Mouse (Mus musculus): ENCODE data around the gene Ulk4. TPM values are rescaled to one million over a fixed set of nuclear protein-coding genes. Genes with fewer than 3 reads are reported as not detected.
"Not testable (repeated sequence)": the region's sequence is repeated elsewhere in the genome, so short reads cannot be mapped to it uniquely, and the experiment has no call there.

The Ulk4 gene
- polyA plus RNA-seq, 1 experiment from 2014 or later: 153 TPM

DNA sequence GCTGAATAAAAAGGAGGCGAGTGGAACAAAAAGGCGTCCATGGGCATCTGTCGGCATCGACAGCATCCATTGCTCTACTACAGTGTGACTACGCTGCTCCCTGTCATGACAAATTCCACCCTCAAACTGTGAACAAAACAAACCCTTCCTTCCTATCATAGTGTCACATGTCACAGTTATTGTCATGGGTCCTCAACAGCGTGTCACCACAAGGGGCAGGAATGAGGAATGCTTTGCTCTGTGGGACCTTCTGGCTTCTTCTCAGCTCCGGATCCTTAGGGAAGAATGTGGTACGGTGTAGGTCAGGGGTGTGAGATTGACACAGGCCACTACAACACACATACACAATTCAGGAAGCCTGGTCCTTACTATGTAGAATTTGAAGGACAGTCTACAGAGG, 218.5 kb downstream of the Ulk4 start:
- 89% methylated on average over 8 of the region's 8 CpGs for WGBS
- no peak overlapping the region for H3K27ac ChIP-seq (ENCODE audit: low read depth, low read length)

DNA sequence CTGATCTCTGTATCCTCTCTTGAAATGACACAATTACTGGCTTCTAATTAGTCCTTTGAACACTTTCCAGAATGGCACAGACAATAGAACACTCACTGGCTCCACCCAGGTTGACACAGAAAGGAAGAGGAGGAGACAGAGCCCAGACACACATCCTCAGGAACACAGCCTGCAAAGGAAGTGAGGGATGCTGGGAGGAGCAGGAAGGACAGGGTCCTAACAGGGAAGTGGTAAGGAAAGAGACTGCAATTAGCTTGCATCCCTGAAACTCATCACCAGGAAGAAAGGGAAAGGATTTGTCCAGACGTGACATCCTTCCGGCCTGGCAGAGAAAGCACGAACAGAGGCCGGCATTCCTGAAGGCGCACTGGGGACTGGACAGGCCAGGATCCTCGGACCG, 218.9 kb downstream of the Ulk4 start:
- no peak overlapping the region for H3K27ac ChIP-seq (ENCODE audit: low read depth, low read length)
- no peak for DNase-seq (ENCODE audit: low spot score)
- no peaks in the 10 kb centered on the region for H3K36me3 ChIP-seq (ENCODE audit: control insufficient read depth, insufficient read depth, low read length)
- no peak overlapping the region for H3K4me3 ChIP-seq (ENCODE audit: low read depth, low read length)
- no peak overlapping the region for H3K4me2 ChIP-seq (ENCODE audit: low read depth)
- 84% methylated on average over 7 of the region's 7 CpGs for WGBS
- H3K4me1 ChIP-seq (ENCODE audit: control insufficient read depth, insufficient read depth, low read length): peaks cover 15% of the 10 kb centered on the region
- no peaks in the 10 kb centered on the region for H3K27me3 ChIP-seq (ENCODE audit: control insufficient read depth, insufficient read depth, low read length)
- no peak for ATAC-seq (ENCODE audit: insufficient read depth, low FRiP score, low TSS enrichment)
- H3K9me3 ChIP-seq (ENCODE audit: control insufficient read depth, low read length): no peaks in the 10 kb centered on the region
- H3K9ac ChIP-seq (ENCODE audit: low read length): no peak overlapping the region

More for the DNA sequence above, 218.5 kb downstream of the Ulk4 start:
- Histone ChIP-seq H3K4me2 (ENCODE audit: low read depth) (no peak overlapping the region), H3K9me3 (ENCODE audit: control insufficient read depth, low read length) (no peaks in the 10 kb centered on the region), H3K4me3 (ENCODE audit: low read depth, low read length) (no peak overlapping the region), H3K9ac (ENCODE audit: low read length) (no peak overlapping the region), H3K4me1 (ENCODE audit: control insufficient read depth, insufficient read depth, low read length) (peaks cover 17% of the 10 kb centered on the region), H3K27me3 (ENCODE audit: control insufficient read depth, insufficient read depth, low read length) (no peaks in the 10 kb centered on the region), H3K36me3 (ENCODE audit: control insufficient read depth, insufficient read depth, low read length) (no peaks in the 10 kb centered on the region)
- DNase-seq (ENCODE audit: low spot score): no peak
- ATAC-seq (ENCODE audit: insufficient read depth, low FRiP score, low TSS enrichment): no peak

DNA sequence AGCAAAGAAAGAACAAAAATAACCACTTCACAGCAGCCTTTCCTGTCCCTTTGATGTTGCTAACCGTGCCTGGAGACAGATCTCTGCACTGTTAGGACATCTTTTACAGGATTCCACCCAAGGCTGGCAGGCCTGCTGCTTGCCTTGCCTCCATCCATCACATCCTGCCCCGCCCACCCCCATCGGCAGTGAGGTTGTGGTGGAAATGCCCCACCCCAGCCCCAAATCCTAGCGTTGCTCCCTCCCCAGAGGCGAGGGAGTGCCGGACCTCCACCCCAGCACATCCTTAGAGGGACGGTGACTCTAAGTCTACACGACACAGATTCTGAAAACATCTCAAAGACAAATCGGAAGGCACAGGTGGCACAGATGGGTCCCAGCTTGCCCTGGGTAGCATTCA, 219.6 kb downstream of the Ulk4 start:
- WGBS: 38% methylated on average over 9 of the region's 9 CpGs
- H3K9me3 ChIP-seq (ENCODE audit: control insufficient read depth, low read length): no peaks in the 10 kb centered on the region
- H3K36me3 ChIP-seq (ENCODE audit: control insufficient read depth, insufficient read depth, low read length): no peaks in the 10 kb centered on the region
- no peak overlapping the region for H3K4me2 ChIP-seq (ENCODE audit: low read depth)
- no peak overlapping the region for H3K4me3 ChIP-seq (ENCODE audit: low read depth, low read length)
- H3K27ac ChIP-seq (ENCODE audit: low read depth, low read length): no peak overlapping the region
- ATAC-seq (ENCODE audit: insufficient read depth, low FRiP score, low TSS enrichment) (no peak), DNase-seq (ENCODE audit: low spot score) (no peak)
- H3K27me3 ChIP-seq (ENCODE audit: control insufficient read depth, insufficient read depth, low read length): no peaks in the 10 kb centered on the region
- peaks cover 8% of the 10 kb centered on the region for H3K4me1 ChIP-seq (ENCODE audit: control insufficient read depth, insufficient read depth, low read length)
- no peak overlapping the region for H3K9ac ChIP-seq (ENCODE audit: low read length)

DNA sequence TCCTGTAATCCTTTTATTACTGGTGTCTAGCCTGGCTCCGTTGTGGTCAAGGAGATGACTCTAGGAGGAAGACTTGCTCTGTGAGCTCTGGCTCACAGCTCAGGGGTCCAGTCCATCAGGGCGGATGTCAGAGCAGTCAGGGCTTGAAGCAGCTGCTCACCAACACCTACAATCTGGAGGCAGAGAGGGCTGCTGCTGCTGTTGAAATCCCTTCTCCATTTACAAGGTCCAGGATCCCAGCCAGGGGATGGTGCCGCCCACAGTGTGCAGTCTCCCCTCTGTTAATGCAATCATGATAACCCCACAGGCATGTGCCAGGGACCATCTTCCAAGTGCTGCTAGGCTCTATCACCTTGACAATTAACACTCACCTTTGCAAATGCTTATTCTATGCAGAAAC, 220.5 kb downstream of the Ulk4 start:
- 86% methylated on average over 3 of the region's 3 CpGs for WGBS
- no peak for DNase-seq (ENCODE audit: low spot score)
- no peak overlapping the region for H3K9ac ChIP-seq (ENCODE audit: low read length)

DNA sequence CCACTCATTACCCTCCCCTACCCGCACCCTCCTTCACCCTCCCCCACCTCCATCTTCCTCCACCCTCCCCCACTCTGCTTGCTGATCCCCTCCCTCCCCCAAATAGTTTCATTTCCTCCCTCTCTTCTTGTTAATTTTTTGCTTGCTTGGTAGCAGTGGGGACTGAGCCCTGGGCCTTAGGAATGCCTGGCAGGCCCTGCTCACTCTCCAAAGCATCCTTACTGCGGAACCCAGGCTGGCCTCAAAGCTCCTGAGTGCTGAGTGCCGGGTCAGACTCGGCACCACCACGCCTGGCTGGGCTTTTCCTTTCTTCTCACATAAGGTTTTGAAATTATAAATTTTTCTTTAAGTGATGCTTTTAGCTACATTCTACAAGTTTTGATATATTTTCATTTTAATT, 221.0 kb downstream of the Ulk4 start:
- Histone ChIP-seq H3K36me3 (ENCODE audit: control insufficient read depth, insufficient read depth, low read length) (no peaks in the 10 kb centered on the region), H3K27ac (ENCODE audit: low read depth, low read length) (no peak overlapping the region), H3K4me2 (ENCODE audit: low read depth) (no peak overlapping the region), H3K9me3 (ENCODE audit: control insufficient read depth, low read length) (no peaks in the 10 kb centered on the region), H3K4me1 (ENCODE audit: control insufficient read depth, insufficient read depth, low read length) (no peaks in the 10 kb centered on the region), H3K4me3 (ENCODE audit: low read depth, low read length) (no peak overlapping the region), H3K27me3 (ENCODE audit: control insufficient read depth, insufficient read depth, low read length) (no peaks in the 10 kb centered on the region), H3K9ac (ENCODE audit: low read length) (no peak overlapping the region)
- 90% methylated on average over 5 of the region's 5 CpGs for WGBS
- no peak for ATAC-seq (ENCODE audit: insufficient read depth, low FRiP score, low TSS enrichment)
- DNase-seq (ENCODE audit: low spot score): no peak

More for the DNA sequence above, 220.5 kb downstream of the Ulk4 start:
- no peaks in the 10 kb centered on the region for H3K9me3 ChIP-seq (ENCODE audit: control insufficient read depth, low read length)
- no peak overlapping the region for H3K27ac ChIP-seq (ENCODE audit: low read depth, low read length)
- no peak overlapping the region for H3K4me3 ChIP-seq (ENCODE audit: low read depth, low read length)
- no peak for ATAC-seq (ENCODE audit: insufficient read depth, low FRiP score, low TSS enrichment)
- H3K27me3 ChIP-seq (ENCODE audit: control insufficient read depth, insufficient read depth, low read length): no peaks in the 10 kb centered on the region
- no peaks in the 10 kb centered on the region for H3K36me3 ChIP-seq (ENCODE audit: control insufficient read depth, insufficient read depth, low read length)
- no peaks in the 10 kb centered on the region; the same call in 1 of the 2 replicates for H3K4me1 ChIP-seq (ENCODE audit: control insufficient read depth, insufficient read depth, low read length)
- no peak overlapping the region for H3K4me2 ChIP-seq (ENCODE audit: low read depth)

DNA sequence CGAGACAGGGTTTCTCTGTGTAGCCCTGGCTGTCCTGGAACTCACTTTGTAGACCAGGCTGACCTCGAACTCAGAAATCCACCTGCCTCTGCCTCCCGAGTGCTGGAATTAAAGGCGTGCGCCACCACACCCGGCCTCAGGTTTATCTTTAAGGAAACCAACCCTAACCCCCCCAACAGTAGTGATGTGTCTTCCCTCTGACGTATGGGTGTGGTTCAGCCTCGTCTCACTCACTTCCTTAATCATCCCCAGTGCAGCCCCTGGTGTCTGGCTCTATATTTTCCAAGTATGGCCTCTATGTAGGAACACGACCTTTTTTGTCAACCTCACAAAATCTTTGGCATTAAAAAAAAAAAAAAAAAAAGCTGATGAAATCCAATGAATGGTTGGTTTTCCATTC, 231.3 kb downstream of the Ulk4 start:
- not testable (repeated sequence) for H3K4me2 ChIP-seq (ENCODE audit: low read depth); H3K36me3 ChIP-seq (ENCODE audit: control insufficient read depth, insufficient read depth, low read length); H3K4me3 ChIP-seq (ENCODE audit: low read depth, low read length); H3K27me3 ChIP-seq (ENCODE audit: control insufficient read depth, insufficient read depth, low read length); H3K9ac ChIP-seq (ENCODE audit: low read length); H3K27ac ChIP-seq (ENCODE audit: low read depth, low read length); ATAC-seq (ENCODE audit: insufficient read depth, low FRiP score, low TSS enrichment); H3K4me1 ChIP-seq (ENCODE audit: control insufficient read depth, insufficient read depth, low read length); DNase-seq (ENCODE audit: low spot score); H3K9me3 ChIP-seq (ENCODE audit: control insufficient read depth, low read length)
- WGBS: 80% methylated on average over 9 of the region's 9 CpGs

DNA sequence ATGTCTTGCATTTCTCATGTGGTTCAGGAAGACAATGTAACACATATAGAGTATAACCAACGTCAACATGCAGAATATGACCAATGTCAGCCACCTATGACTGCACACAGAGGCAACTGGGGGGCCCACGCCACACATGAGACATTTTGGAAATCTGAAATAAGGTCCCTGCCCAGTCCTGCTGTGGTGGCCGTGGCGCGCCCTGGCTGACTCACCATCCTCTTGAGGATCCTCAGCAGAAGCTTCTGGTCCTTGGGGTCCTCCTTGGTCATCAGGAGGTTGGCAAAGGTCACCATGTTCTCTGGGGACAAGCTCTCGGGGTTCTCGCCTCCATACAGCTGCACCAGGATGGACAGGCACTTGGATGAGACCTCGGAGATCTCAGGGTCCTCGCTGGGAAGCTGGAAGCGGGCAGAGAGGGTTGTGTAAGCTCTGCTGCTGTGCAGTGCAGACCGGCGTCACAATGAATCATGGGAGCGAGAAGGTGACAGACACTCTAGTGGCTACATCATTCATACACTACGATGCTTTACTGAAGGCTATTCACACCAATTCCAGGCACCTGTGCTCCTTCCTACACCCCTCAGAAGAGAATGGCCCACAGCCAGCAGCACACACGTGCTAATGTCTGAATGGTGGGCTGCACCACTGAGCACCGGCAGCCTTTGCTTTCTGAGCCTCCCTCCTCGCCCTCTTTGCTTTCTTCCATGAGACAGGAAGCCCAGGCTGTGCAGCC, 232.4 kb downstream of the Ulk4 start:
- Histone ChIP-seq H3K27me3 (ENCODE audit: control insufficient read depth, insufficient read depth, low read length) (no peaks in the 10 kb centered on the region), H3K4me1 (ENCODE audit: control insufficient read depth, insufficient read depth, low read length) (no peaks in the 10 kb centered on the region), H3K9ac (ENCODE audit: low read length) (no peak overlapping the region), H3K4me3 (ENCODE audit: low read depth, low read length) (no peak overlapping the region), H3K36me3 (ENCODE audit: control insufficient read depth, insufficient read depth, low read length) (no peaks in the 10 kb centered on the region), H3K4me2 (ENCODE audit: low read depth) (no peak overlapping the region), H3K27ac (ENCODE audit: low read depth, low read length) (no peak overlapping the region), H3K9me3 (ENCODE audit: control insufficient read depth, low read length) (no peaks in the 10 kb centered on the region)
- no peak for ATAC-seq (ENCODE audit: insufficient read depth, low FRiP score, low TSS enrichment)
- 79% methylated on average over 17 of the region's 17 CpGs for WGBS
- DNase-seq (ENCODE audit: low spot score): no peak

DNA sequence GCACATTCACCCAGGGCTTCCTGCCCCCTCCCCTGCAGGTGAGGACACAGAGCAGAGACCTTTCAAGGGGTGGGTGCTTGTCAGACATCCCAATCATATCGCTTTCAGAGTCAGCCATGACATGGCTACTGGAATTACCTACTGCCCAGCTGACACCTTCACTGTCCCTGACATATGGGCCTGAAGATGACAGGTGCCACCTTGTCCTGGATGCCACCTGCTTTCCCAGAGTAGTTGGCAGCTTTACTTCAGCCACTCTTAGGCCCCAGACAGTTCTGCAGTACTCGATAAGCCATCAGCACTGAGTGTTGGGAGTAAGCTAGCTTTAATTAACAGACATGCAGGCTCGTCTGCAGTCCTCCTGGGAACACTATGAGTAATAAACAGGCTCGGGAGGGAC, 234.0 kb downstream of the Ulk4 start:
- H3K9me3 ChIP-seq (ENCODE audit: control insufficient read depth, low read length): no peaks in the 10 kb centered on the region
- DNase-seq (ENCODE audit: low spot score): no peak

DNA sequence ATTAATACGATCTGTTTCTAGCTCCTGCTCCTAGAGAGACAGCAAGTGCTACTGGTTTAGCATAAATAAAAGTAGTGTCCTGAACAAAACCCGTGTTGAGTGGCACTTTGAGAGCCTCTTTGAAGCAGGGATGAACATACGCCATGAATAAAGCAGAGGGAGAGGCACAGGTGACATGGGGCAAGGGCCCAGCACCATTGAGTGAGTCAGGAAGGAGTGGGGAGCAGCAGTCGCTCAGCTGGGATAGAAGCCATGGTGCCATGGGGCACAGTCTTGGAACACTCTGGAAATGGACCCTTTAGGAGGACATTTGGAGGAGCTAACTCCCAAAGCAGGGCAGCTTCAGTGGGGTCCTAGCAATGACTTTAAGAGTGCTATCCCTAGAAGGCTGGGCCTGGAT, 238.6 kb downstream of the Ulk4 start:
- H3K4me2 ChIP-seq (ENCODE audit: low read depth): no peak overlapping the region
- H3K9me3 ChIP-seq (ENCODE audit: control insufficient read depth, low read length): no peaks in the 10 kb centered on the region
- no peak overlapping the region for H3K9ac ChIP-seq (ENCODE audit: low read length)
- H3K4me3 ChIP-seq (ENCODE audit: low read depth, low read length): no peak overlapping the region
- 0 out of 2 replicates have a peak, but pooled peaks cover 7% of the 10 kb centered on the region for H3K4me1 ChIP-seq (ENCODE audit: control insufficient read depth, insufficient read depth, low read length)
- no peaks in the 10 kb centered on the region for H3K27me3 ChIP-seq (ENCODE audit: control insufficient read depth, insufficient read depth, low read length)
- DNase-seq (ENCODE audit: low spot score) (no peak), ATAC-seq (ENCODE audit: insufficient read depth, low FRiP score, low TSS enrichment) (no peak)
- no peaks in the 10 kb centered on the region for H3K36me3 ChIP-seq (ENCODE audit: control insufficient read depth, insufficient read depth, low read length)
- no peak overlapping the region for H3K27ac ChIP-seq (ENCODE audit: low read depth, low read length)
- 58% methylated on average over 4 of the region's 4 CpGs for WGBS

More for the DNA sequence above, 234.0 kb downstream of the Ulk4 start:
- H3K4me1 ChIP-seq (ENCODE audit: control insufficient read depth, insufficient read depth, low read length): 0 out of 2 replicates have a peak, but pooled peaks cover under 1% of the 10 kb centered on the region
- no peak for ATAC-seq (ENCODE audit: insufficient read depth, low FRiP score, low TSS enrichment)
- no peaks in the 10 kb centered on the region for H3K36me3 ChIP-seq (ENCODE audit: control insufficient read depth, insufficient read depth, low read length)
- 86% methylated on average over 4 of the region's 4 CpGs for WGBS
- no peaks in the 10 kb centered on the region for H3K27me3 ChIP-seq (ENCODE audit: control insufficient read depth, insufficient read depth, low read length)
- no peak overlapping the region for H3K4me2 ChIP-seq (ENCODE audit: low read depth)
- no peak overlapping the region for H3K4me3 ChIP-seq (ENCODE audit: low read depth, low read length)
- H3K9ac ChIP-seq (ENCODE audit: low read length): no peak overlapping the region
- H3K27ac ChIP-seq (ENCODE audit: low read depth, low read length): no peak overlapping the region
